Mouse (Mus musculus) natural killer cell, adult 2 months (primary cell): Measurements from ENCODE around the gene Stag1.
"Not testable (repeated sequence)": the region's sequence is repeated elsewhere in the genome, so short reads cannot be mapped to it uniquely, and the experiment has no call there.

ENCODE experiments used
- DNase-seq, 2 experiments: peaks; one replicate each; pipeline ENCODE4 v3.0.0; 2022; ENCODE audit warnings: low spot score in 2 of 2

The Stag1 gene

DNA sequence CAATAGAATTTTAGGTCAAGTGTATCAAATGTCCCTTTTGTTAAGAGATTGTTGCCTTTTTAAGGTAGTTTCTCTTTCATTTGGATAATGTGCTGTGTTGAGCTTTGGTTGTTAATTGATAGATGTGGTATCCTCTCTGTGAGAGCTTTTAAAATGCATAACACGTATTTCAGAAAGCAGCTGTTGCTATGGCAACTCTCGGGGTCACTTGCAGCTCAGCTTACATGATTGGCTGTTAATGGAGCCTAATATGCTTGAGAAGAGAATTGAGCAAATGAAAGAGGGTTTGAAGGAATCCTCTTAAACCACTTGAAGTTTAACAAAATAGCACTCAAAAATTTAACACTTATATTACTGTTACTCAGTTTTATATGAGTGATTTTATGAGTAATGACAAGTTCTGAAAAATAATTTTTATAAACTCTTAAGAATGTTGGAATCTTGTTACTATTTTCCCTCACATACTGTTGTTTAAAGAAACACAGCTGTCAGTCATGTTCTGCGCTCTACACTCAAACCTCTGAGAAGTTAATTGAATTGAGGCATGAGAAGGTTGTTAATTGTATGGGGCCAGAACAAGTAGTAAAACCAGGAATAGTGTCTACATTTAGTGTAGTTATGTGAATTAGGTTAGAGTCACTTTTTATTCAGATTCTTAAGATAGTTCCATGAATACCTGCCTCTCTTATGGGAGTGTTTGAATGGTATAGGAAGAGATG lies 88.3 kb downstream of the Stag1 start:
- peak; percentile 32 to 51 for DNase-seq

- DNase-seq, result peak in 1 of 2 experiments; percentile 31
Measured at GRCm38 (mm10) chr9:100689765-100690316, 92.2 kb downstream of the Stag1 start.

DNA sequence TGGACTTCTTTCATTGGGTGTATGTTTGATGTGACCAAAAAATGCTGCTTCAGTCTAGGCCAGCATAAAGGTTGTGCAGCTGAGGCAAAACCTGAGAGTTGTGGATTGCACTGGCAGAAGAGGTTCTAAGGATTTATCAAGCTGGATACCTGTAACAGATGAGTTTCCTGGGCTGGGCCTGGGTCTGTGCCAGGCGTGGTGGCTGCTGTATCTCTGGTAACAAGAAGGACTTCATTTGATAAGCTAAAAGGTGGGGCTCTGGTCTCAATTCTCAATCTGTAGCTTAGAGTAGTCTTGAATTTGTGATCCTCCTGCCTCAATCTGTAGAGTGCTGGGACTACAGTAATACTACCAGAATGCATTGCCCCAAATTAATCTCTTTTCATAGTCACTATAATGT lies 94.6 kb downstream of the Stag1 start:
- DNase-seq, result no peak

DNA sequence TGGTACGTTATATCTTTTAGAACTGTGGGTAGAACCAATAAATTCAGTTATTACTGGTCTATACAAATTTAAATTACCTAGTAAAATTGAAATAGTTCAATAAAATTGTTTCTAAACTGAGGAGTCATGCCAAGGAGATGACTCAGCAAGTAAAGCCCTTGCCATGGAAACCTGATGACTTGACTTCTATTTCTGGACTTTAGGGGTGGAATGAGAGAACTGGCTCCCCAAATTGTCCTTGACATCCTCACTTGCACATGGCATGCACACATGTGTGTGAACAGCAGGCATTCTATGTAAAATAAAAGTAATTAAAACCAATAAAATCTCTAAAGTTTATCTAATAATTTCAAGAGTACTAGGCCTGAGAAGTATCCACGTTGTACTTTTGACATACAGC lies 98.9 kb downstream of the Stag1 start:
- DNase-seq, result no peak

GRCm38 (mm10) chr9:100707644-100708043 lies 110.0 kb downstream of the Stag1 start:
- no peak for DNase-seq

GRCm38 (mm10) chr9:100711665-100712064 lies 114.1 kb downstream of the Stag1 start:
- DNase-seq, result no peak

DNA sequence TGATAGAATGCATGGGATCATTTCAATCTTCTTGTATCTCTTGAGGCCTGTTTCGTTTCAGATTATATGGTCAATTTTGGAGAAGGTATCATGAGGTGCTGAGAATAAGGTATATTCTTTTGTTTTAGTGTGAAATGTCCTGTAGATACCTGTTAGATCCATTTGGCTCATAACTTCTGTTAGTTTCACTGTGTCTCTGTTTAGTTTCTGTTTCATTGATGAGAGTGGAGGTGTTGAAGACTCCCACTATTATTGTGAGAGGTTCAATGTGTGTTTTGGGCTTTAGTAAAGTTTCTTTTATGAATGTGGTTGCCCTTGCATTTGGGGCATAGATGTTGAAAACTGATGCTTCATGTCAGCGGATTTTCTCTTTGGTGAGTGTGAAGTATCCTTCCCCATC lies 127.2 kb downstream of the Stag1 start:
- DNase-seq, result not testable (repeated sequence)

DNA sequence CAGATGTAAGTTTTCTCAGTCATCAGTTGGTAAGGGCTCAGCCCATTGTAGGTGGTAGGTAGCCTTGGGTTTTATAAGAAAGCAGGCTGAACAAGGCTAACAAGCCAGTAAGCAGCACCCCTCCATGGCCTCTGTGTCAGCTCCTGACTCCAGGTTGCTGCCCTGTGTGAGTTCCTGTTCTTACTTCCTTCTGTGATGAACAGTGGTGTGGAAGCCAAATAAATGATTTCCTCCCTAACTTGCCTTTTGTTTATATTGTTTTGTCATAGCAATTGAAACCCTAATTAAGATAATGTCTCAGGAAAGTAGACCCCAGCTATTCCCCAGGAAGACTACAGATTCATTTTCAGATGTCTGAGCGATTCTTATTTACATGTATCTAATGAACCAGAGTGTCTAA lies 134.2 kb downstream of the Stag1 start:
- no peak for DNase-seq

DNA sequence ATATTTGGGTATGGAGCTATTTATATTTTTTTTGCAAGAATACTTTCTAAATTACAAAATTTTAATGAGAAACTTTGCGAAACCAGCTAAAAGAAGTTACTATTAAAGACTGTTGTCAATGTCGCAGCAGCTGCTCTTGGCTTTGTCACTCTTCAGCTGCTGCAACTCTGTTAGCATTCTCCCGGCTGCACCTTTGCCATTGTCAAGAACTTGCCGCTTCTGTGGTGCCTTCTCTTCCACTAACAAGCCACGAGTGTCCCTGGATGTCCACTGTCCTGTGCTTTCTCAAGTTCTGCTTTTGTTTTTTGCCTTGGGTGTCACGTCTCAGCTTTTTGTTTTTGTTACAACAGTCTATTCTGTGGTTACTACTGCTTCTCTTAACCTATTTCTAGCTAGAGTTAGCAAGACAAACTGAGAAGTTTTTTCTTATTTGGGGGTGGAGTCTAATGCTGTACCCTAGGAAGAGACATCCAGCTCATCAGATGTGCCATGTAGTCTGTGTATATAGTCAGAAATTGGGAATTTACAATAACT lies 136.4 kb downstream of the Stag1 start:
- DNase-seq, result no peak

- DNase-seq, result no peak
Measured at GRCm38 (mm10) chr9:100735993-100736645, 138.5 kb downstream of the Stag1 start.

DNA sequence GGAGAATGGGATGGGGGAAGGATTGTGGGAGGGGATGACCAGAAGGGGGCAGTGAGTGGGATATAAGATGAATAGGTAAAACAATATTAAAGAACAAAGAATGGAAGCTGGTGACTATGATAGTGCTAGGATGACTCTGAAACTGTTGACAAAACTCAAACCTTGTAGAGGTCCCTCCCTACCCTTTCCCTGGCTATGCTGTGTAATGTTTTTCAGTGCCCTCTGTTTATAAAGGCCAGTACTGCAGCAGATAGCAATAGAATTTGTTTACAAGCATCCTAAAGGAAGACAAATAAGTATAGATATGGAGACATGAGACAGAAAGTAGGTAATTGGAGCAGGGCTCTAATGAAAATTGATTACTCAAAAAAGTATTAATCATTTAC lies 139.0 kb downstream of the Stag1 start:
- DNase-seq, result no peak

DNA sequence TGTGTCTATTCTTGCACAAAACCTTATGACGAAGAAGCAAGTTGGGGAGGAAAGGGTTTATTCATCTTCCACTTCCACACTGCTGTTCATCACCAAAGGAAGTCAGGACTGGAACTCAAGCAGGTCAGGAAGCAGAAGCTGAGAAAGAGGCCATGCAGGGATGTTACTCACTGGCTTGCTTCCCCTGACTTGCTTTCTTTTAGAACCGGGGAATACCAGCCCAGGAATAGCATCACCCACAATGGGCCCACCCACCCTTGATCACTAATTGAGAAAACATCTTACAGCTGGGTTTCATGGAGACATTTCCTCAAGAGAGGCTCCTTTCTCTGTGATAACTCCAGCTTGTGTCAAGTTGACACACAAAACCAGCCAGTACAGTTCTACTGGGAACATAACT lies 179.6 kb downstream of the Stag1 start:
- not testable (repeated sequence) for DNase-seq

- DNase-seq, result no peak
Measured at GRCm38 (mm10) chr9:100865984-100866383, 268.4 kb downstream of the Stag1 start.

- no peak for DNase-seq
Measured at GRCm38 (mm10) chr9:100869635-100870034, 272.0 kb downstream of the Stag1 start.

GRCm38 (mm10) chr9:100896111-100896510 lies 298.5 kb downstream of the Stag1 start:
- DNase-seq, result no peak

DNA sequence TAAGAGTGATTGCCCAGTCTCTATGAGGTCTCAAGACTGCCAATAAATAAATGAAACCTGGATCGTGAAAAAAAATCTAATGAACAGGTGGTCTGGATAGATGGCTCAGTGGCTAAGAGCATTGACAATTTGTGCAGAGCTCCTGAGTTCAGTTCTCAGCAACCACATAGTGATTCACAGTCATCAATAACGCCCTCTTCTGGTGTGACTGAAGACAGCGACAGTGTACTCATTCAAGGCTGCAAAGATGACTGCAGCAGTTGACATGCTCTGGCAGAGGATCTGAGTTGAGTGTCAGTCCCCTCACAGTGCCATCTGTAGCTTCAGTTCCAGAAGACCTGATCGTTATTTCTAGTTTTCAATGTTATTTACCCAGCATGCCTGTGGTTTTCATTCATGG lies 300.4 kb downstream of the Stag1 start:
- no peak for DNase-seq

- DNase-seq, result no peak
Measured at GRCm38 (mm10) chr9:100910352-100910751, 312.8 kb downstream of the Stag1 start.

DNA sequence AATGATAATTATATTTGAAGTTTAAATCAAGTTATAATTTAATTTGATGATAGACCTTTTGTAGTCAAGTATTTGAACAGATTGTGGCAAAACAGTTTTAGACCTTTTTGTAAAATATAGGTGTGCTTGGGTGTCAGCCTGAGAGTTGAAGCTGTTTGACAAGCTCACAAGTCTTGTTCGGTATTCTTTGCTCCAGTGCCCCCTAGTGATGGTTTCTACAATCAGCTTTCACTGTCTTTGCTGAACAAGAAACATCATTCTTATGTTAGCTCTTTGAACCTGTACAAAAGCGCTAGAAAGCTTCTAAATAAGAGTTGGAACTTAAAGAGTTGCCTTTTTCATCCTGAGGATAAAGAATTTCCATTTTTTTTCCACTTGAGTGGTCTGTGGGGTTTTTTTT lies 319.5 kb downstream of the Stag1 start:
- DNase-seq, result peak; percentile 10 to 46

DNA sequence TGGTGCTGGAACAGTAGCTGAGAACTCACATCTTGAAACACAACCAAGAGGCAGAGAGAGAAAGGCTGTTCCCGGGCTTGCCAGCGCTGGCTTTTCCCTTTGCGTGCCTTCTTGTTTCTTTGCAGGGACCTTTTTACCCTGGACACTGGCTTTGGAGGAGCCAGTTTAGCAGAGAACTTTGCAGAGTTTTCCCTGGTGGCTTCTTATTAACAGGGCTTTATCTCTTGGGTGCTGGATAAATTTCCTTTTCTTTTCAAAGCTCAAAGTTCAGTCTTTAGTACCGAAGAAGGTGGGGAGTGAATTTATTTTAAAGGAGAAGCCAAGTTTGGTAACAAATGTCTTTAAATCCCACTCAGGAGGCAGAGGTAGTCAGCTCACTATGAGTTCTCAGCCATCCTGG lies 329.0 kb downstream of the Stag1 start:
- DNase-seq, result no peak

DNA sequence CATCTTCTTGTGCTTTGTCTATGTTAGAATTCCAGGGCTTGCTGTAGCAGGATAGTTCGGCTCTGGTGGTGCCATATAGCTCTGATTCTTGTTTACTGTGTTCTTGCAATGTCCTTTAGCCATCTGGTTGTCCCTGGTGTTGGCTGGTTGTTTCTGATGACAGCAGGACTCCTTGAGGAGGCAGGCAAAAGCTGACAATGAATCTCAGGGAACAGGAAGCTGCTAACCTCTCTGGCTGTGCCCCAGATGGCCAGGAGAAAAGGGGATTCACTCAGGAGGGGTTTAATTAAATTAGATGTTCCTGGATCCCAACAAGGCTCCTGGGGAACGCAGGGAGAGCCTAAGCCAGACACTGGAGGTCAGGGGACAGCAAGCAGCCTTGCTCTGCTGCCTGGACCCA lies 344.4 kb downstream of the Stag1 start:
- DNase-seq, result no peak

- no peak for DNase-seq
Measured at GRCm38 (mm10) chr9:100944677-100945365, 347.2 kb downstream of the Stag1 start.

DNA sequence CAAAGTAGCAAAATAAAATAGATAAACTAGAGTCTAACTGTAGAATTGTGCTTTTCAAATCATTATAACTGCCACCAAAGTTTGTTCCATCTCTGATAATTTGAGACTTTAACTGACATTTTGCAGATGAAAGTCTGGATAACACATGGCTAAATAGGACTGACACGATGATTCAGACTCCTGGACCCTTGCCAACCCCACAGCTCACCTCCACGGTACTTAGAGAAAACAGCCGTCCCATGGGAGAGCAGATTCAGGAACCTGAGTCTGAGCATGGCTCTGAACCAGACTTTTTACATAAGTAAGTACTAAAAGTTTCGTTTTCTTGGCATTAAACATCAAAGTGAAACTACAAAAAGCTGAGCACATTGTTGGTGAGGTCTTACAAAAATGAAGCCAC lies 353.9 kb downstream of the Stag1 start:
- peak in 1 of 2 experiments; percentile 49 for DNase-seq
